Mouse (Mus musculus) ovary, postnatal 14 days (tissue): ENCODE measurements at regions not wholly inside any gene's neighbourhood (a gene's known extent, or its start where the extent isn't known, plus 50 kb on each side); places are given as distances from the start of the nearest gene placed in this dataset.

Experiments
- DNase-seq: peaks from one replicate; pipeline ENCODE4 v3.0.0; 2022; ENCODE audit warnings: low spot score

- no peak for DNase-seq
Measured at GRCm38 (mm10) chr16:77459651-77460050, 142.2 kb downstream of the Gm11146 start.

GRCm38 (mm10) chr16:77444647-77445046, 157.2 kb downstream of the Gm11146 start:
- no peak for DNase-seq

DNA sequence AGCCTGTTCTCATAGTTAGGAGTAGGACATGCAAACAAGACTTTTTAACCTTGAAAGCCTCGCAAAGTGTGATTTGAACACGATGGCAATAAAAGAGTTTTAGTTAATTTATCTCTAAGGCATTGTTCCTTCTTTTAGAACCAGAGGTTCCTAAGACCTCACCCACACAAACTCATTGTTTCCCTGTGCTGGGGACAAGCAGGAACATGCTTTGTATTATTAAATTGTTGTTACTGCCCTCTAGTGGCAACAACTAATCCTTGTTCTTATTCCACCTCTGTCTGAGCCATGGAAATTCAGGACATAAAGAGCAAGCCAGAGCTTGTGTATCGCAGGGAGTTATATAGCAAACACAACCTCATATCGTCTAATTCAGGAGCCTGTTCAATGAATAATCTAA, 157.9 kb downstream of the Gm11146 start:
- DNase-seq: peak; percentile 41

DNA sequence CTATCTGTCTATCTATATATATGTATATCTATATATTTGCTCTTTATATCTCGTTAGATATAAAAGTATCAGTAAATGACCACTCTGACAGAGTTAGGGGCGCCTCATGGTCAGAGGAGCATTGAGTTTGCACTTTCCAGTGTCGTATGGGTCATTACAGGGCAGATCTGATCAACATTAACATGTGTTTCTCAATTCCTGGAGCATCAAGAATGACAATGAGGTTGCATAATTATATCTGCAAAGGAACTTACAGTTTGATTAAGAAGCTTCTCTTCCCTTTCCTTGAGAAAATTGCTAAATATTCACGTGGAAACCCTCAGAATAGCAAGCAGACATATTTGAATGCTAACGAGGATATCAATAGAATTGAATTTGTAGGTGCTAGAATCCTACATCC, 158.6 kb downstream of the Gm11146 start:
- DNase-seq: no peak

- DNase-seq: no peak
Measured at GRCm38 (mm10) chr16:77442866-77443265, 159.0 kb downstream of the Gm11146 start.

DNA sequence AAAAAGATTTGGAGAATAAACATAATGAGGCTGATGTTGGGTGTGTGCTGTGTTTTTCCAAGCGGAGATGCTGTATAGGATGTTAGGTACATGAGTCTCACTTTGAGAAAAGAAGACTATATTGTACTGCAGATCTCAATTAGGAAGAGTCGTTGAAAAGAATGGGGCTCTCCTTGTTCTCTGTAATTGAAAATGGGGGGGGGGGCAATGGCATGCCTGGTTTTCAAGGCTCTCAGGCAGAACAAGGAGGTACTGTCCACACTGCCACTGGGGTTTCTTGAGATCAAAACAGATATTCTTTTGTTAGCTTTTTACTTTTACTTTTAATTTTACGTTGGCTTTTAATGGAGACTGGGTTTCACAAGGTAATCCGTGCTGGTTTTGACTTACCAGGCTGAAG, 170.5 kb downstream of the Gm11146 start:
- DNase-seq: no peak

GRCm38 (mm10) chr16:77422385-77423363, 179.2 kb downstream of the Gm11146 start:
- no peak for DNase-seq

DNA sequence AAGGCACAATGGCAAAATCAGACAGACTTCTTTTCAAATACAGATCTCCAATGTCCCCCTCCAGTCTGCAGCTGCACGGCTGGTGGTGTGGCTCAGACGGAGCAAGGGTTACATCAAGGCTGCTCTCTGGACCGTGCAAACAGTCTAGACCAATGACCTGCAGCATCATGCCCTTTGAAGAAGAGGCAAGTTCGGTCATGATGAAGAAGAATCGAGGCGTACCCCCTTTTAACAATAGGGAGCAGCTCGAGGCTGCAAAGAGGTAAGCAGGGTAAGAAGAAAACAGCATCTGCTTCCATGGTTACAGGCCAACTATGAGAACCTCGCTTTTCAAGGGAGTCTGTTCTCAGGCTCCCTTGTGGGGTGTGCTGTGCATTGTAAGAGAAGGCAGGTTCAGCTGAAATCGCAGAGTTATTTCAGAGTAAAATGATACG, 180.3 kb downstream of the Gm11146 start:
- no peak for DNase-seq

DNA sequence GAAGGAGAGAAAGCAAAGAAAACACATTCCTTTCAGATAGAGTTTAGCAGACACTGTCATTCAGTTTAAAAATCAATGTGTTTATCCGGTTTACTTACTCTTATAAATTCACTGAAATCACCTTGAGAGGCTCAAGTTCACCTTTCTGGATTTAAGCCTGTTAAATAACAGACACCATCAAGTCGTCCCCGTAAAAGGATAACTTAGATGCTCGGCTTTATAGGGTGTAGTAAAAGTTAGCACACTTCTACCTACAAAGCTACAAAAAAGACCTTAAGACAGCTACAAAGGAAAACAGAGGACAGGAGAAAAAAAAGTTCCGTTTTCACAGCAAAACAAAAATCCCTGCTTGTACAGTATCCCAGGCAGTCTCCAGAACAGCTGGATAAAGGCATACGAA, 180.9 kb downstream of the Gm11146 start:
- DNase-seq: no peak

DNA sequence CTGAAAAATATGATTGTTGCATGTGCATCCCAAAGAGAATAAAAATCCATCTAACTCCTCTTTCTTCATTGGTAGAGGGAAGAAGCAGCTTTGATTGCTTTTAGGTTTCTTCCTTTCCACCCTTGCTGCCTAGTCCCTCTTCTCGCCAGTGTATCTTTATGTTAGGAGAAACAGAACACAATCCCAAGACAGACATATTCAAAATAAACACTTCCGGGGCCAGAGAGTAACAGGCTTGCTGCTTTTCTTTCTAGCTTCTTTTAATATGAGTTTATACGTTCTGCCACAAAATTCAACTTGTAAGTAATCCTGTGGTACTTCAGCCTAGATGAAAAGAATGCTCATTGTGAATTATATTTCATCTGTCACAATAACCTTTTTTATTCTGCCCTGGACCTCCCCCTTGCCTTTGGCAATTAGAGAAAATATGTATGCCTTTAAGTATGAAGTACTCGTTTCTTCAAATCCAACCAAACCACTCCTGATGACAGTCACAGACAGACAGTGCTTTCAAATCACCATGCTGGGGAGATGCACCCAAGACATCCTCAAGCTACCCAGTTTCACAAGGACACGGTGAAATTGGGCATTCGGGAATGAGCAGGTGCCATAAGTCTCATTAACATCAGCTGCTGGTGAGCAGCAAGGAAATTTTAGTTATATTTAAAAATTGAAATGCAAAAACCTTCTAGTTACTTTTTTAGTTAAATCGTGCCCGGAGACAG, 181.6 kb downstream of the Gm11146 start:
- no peak for DNase-seq

- no peak for DNase-seq
Measured at GRCm38 (mm10) chr16:77419116-77419735, 182.7 kb downstream of the Gm11146 start.

DNA sequence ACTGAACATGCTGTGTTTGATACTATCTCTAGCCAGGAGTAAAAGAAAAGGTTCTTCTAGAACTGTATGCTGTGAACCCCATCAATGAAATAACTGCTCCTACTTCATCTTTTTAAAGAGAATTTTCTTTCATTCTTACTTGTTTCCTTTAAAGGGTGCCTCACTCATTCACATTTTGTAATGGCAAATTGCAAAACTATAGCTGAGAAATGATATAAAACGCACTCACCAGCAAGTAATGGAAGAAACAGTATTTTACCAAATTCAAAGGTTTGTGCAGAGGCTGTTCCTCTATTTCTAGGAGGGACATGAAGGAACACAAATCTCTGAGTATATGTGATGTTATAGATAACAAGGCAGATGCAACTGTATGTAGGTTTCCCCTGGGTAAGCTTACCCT, 183.4 kb downstream of the Gm11146 start:
- DNase-seq: no peak

DNA sequence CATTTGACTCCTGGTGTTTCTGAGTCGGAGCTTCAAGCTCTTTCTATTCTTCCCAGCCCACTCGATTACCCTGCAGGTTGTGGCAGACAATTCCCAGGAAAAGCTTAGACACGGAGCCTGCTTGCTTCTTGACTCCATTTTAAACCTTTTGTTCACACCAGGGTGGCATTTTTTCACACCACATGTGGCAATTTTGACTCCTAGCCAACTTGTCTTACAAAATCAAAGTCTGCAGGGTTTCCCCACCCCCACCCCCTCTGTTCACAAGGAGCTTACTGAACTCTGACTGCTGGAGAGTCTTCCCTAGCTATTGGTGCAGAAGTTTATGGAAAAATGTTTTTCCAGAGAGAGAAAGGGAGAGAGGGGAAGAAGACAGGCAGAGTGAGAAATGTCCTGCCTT, 184.1 kb downstream of the Gm11146 start:
- DNase-seq: peak; percentile 22

- no peak for DNase-seq
Measured at GRCm38 (mm10) chr16:77414562-77414961, 187.3 kb downstream of the Gm11146 start.

- no peak for DNase-seq
Measured at GRCm38 (mm10) chr16:77409168-77409567, 192.7 kb downstream of the Gm11146 start.

DNA sequence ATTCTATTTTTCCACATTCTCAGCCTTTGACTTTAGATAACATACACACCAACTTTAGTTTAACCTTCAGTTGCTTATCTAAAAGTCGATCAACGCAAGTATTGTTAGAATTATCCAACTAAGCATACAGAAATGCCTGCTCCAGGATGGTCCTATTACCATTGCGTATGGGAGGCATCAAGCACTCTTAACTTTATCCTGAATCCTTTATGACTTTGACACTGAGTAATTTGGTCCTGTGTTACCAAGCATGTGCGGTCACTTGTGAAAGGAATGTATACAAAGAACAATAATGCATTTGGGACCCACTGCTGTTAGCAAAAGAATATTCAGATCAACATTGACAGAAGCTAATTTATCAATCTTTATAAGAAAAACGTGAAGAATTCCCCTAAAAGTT, 194.9 kb downstream of the Gm11146 start:
- no peak for DNase-seq

DNA sequence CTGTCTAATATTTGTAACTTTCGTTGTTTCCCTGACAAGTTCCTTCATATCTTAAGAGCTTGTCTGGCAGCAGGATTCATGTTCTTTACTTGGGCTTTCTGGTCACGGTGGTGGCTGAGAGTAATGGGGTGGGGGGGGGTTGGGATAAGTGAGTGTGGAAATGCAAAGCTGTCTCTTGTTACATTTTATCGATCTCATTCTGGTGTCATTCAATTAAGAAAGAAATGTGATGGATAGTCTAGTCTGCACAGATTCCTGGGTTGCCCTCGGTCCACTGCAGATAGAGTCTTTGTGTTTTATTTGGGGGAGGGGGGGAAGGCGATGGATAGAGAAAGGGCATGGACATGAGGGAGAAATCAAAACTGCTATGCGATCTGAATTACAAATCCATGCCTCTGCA, 196.0 kb downstream of the Gm11146 start:
- no peak for DNase-seq

- no peak for DNase-seq
Measured at GRCm38 (mm10) chr16:77405181-77405818, 196.6 kb downstream of the Gm11146 start.

DNA sequence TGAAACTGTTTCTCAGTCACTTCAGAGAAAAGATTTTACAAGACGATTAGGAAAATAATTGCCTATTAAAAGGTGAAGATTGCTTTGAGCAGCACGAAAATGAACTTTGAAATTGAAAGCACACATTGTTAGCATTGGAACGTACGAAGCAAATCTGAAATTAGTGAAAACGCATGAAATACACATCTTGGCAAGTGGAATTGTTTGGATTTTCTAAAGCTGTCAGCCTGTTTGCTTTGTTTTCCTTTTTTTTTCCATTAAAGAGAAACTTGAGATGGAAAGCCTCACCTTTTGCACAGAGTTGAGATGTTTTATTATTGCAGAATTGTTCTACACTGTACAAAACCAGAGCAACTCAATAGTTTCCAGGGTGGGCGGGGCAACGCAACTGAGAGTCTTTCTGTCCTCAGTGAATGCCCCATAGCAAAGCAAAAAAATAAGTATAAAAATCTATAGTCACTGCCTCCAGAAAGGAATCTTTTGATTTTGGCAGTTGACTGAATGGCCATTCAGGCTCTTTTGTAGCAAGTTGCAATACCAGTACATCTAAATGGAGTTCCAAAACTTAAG, 199.1 kb downstream of the Gm11146 start:
- DNase-seq: no peak

DNA sequence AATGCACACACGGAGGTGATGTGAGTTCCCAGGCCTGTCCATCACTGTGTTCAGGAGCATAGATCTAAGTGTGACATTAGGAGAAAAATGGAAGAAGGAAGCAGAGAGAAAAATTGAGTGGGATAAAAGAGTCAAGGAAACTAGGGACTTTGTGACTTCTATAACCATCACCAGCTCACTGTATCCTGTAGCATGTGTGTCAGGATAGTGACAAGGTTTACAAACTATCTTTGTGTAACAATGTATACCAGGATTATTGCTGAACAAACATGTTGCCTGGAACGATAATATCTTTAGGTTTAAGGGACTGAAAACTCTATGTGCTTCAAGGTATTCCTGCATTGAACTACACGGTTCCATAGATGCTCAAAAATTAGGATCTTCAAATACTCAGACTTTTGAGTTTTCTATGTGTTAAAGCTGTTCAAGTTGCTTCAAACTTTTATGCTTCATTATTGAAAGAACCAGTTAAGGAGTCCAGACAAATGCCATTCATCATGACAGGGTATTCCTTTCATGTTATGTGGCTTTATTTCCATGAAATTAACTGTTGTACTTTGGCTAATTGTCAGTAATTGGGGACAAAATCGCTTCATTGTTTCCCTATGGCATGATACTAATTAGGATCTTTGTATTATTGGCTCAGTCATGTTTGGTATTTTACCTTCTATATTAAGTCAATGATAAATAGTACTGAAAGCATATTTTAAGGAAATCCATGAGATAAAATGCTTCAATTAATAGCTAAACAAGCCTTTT, 200.5 kb downstream of the Gm11146 start:
- no peak for DNase-seq

GRCm38 (mm10) chr16:77400276-77400891, 201.5 kb downstream of the Gm11146 start:
- peak; percentile 58 for DNase-seq
